Mouse (Mus musculus): ENCODE results near the gene Filip1l. TPM values are rescaled to one million over a fixed set of nuclear protein-coding genes. Genes with fewer than 3 reads are reported as not detected.

Filip1l gene
- polyA plus RNA-seq, 1 experiment from 2014 or later = 6.6 TPM

DNA sequence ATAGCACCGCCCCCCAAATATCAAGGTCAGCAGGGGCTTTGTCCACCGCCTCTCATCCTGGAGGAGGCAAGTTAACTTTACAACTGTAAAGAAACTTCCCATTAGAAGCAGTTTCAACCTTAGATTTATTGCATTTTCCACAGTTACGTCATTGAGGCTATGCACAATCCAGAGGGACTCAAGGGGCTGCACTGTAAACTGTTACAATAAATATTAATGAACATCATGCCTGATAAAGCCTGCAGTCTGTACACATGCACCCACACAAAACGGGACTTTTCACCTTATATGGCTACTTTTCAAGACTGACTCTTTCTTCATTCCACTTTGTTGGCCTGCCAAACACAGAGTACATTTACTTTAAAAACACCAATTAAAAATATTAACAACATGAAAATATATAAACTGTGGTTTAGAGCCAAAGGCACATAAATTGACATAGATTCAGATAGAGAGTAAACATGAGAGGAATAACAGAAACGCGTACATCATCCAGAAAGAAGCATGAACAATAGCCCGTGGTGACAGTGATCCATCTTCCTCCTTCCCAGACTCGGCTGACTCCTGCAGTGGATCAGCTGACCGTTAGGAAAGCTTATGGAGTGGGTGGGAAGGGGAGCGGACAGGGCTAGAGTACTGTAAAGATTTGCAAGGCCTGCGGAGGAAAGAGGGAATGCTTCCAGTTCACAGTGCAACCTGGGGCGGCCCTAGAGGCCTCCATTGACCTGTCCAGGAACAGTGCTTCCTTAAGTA lies 131.3 kb downstream of the Filip1l start:
- Histone ChIP-seq H3K4me3 (replicated peaks) (no peak overlapping the region), H3K27me3 (no peaks in the 10 kb centered on the region), H3K9me3 (no peaks in the 10 kb centered on the region), H3K4me2 (no peak overlapping the region), H3K36me3 (replicated peaks) (no peaks in the 10 kb centered on the region), H3K4me1 (no peaks in the 10 kb centered on the region), H3K9ac (no peak overlapping the region), H3K27ac (no peak overlapping the region)
- WGBS = 87% methylated on average over 12 of the region's 12 CpGs
- no peak for ATAC-seq (ENCODE audit: low FRiP score)

DNA sequence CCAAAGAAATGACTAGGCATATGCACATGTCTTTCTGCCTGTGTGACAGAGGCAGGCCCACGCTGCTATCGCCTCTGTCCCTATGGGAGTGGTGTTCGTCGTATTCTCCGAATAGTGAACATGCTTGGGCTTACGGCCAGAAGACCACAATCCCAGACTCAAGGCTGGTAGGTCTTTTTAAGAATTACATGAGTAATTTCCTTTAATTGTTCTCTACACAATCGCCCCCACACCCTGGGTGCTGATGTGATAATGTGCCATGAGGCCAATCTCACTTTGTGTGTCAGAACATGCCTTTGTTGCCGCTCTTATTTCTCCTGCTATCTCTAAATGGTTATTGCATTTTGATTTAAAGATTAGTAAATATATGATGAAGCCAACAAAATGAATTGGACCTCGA lies 132.4 kb downstream of the Filip1l start:
- Histone ChIP-seq H3K9ac (no peak overlapping the region), H3K4me2 (no peak overlapping the region), H3K4me1 (no peaks in the 10 kb centered on the region), H3K27me3 (no peaks in the 10 kb centered on the region), H3K9me3 (no peaks in the 10 kb centered on the region), H3K27ac (no peak overlapping the region), H3K4me3 (replicated peaks) (no peak overlapping the region), H3K36me3 (replicated peaks) (no peaks in the 10 kb centered on the region)
- no peak for ATAC-seq (ENCODE audit: low FRiP score)
- 90% methylated on average over 9 of the region's 9 CpGs for WGBS

DNA sequence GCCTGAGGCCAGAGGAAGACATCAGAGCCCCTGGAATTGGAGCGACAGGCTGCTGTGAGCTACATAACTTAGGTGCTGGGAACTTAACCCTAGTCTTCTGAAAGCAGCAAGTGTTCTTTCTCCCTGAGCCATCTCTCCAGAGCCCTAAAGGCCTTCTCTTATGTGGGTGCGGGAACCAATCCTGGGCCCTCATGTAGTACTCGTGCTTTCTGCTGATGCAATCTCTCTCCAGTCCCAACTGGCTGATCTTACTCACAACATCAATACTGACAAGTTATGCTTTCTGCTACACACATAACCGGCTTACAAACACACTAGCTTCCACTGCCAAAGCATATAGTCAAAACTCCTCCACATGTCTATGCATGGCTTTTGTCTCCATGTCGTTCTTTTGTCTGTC lies 133.4 kb downstream of the Filip1l start:
- WGBS = 90% methylated on average over 5 of the region's 5 CpGs
- Histone ChIP-seq H3K4me1 (no peaks in the 10 kb centered on the region), H3K36me3 (replicated peaks) (no peaks in the 10 kb centered on the region), H3K9ac (no peak overlapping the region), H3K27me3 (no peaks in the 10 kb centered on the region), H3K4me2 (no peak overlapping the region), H3K4me3 (replicated peaks) (no peak overlapping the region), H3K27ac (no peak overlapping the region), H3K9me3 (no peaks in the 10 kb centered on the region)
- no peak for ATAC-seq (ENCODE audit: low FRiP score)

DNA sequence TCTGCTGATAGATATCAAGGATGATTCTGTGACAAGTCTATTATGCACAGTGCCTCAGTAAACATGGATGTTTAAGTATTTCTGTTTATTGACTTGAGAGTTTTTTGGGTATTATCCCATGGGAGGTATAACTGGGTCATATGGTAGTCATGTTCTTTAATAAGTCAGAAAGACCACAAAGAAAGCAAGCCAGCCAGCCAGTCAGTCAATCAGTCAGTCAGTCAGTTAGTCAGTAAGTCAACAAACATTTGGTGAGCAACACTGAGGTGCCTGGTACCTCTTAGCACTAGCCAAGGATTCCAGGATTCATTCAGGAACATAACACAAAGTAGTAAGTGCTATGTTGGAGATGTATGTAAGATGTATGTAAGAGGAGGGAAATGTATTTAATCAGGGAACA lies 135.8 kb downstream of the Filip1l start:
- Histone ChIP-seq H3K27ac (no peak overlapping the region), H3K4me1 (no peaks in the 10 kb centered on the region), H3K4me3 (replicated peaks) (no peak overlapping the region), H3K9ac (no peak overlapping the region), H3K9me3 (no peaks in the 10 kb centered on the region), H3K36me3 (replicated peaks) (no peaks in the 10 kb centered on the region), H3K27me3 (no peaks in the 10 kb centered on the region), H3K4me2 (no peak overlapping the region)
- no peak for ATAC-seq (ENCODE audit: low FRiP score)

DNA sequence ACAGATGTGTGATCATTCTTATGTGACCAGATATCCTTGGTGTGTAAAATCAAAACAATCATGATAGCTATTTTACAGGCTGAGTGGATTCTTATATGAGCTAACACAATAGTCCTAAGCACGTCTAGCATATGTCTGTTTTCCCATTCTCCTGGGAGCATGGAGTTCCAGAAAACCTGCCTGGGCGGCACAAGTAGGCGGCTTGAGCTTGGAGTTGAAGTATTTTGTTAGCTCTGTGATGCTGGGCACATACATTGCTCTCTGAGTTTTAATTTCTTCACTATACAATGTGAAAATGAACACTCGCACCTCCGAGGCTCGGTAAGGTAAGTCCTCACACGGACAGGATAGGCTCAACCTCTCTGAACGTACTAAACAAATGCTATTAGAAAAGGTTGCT lies 137.8 kb downstream of the Filip1l start:
- Histone ChIP-seq H3K4me1 (no peaks in the 10 kb centered on the region), H3K4me3 (replicated peaks) (no peak overlapping the region), H3K27me3 (no peaks in the 10 kb centered on the region), H3K4me2 (no peak overlapping the region), H3K27ac (no peak overlapping the region), H3K9ac (no peak overlapping the region), H3K36me3 (replicated peaks) (no peaks in the 10 kb centered on the region), H3K9me3 (no peaks in the 10 kb centered on the region)
- no peak for ATAC-seq (ENCODE audit: low FRiP score)
- 87% methylated on average over 8 of the region's 8 CpGs for WGBS

DNA sequence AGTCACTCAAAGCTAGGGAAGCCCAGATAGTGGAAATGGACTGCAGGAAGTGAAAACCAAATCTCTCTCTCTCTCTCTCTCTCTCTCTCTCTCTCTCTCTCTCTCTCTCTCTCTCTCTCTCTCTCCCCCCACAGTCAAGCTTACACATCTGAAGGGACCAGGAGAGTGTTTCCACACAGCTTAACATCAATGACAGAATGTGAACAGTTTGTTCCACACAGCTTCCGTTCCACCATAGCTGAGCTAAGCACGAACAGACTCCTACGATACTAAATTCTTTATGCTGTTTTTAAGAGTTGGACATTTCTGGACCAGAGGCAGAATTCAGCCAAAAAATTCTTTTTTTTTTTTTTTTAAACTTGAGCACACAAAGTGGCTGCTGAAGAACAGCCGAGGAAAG lies 139.0 kb downstream of the Filip1l start:
- Histone ChIP-seq H3K4me1 (peaks cover 7% of the 10 kb centered on the region), H3K36me3 (replicated peaks) (no peaks in the 10 kb centered on the region), H3K27me3 (no peaks in the 10 kb centered on the region), H3K27ac (no peak overlapping the region), H3K9ac (no peak overlapping the region), H3K4me2 (no peak overlapping the region), H3K9me3 (no peaks in the 10 kb centered on the region), H3K4me3 (replicated peaks) (no peak overlapping the region)
- no peak for ATAC-seq (ENCODE audit: low FRiP score)
- WGBS = 95% methylated on average over 4 of the region's 4 CpGs

DNA sequence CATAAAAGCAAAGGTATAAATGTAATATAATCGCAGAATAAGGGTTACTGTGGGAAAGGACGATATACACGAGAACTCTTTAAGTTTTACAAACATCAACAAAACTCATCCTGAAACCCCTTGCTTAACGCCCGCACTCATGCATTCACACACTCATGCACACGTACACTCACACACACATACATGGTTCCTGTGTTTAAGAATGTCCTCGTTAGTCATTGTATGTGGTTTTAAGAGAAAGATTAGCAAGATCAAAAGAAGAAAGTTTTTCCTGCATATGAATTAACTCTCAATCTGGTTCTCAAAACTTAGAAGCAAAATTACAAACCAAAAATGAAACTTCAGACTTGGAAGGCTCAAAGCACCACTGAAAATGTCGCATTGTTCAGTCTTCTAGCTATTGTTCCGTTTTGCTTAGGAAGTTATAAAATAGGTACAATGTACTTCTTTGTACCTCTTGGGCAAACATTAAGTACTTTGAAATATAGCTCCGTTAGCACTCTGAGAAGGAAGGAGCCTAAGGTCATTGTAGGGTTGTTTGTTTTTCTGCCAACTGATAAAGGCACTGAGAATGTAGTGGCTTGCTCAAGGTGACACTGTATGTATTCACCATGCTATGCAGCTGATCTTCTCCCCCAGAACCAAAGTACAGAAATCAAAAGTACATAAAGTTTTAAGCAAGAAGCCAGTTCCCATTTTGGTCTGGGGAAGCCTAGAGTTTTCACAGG lies 142.7 kb downstream of the Filip1l start:
- Histone ChIP-seq H3K9me3 (no peaks in the 10 kb centered on the region), H3K36me3 (replicated peaks) (no peaks in the 10 kb centered on the region), H3K4me1 (peaks cover 11% of the 10 kb centered on the region), H3K27me3 (no peaks in the 10 kb centered on the region), H3K4me2 (no peak overlapping the region), H3K9ac (no peak overlapping the region), H3K27ac (no peak overlapping the region), H3K4me3 (replicated peaks) (no peak overlapping the region)
- no peak for ATAC-seq (ENCODE audit: low FRiP score)
- 76% methylated on average over 10 of the region's 10 CpGs for WGBS

DNA sequence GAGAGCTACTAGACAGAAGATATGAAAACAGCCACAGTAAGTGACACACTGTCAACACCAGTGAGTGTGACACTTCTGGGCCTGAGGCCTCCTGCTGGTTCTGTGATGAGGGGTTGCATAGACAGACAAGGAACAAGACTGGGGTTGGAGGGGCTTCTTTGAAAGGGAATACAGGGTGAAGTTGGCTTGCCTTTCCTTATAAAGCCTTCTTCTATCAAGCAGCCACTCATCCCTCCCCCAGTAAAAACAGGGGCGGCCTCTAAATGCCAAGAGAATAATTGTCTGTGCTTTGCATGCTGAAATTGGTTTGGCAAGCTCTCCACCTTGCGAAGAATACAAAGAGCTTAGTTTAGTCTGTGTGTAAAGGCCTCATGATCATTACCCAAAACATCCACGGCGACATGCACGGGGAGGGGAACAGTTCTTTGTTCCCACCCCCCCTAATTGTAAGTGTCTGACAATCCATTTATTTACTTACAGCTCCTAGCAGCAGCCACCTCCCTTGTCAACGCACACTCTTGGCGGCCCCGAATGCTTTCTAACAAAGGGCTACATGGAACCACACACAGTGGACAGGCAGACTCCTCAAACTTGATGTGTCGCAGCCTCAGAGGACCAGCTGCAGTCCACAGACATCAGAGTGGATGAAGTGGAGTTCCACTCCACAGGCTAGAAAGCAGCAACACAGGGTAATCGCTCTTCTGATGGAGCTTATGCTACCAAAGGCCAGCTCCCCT lies 143.7 kb downstream of the Filip1l start:
- no peak overlapping the region for H3K4me3 ChIP-seq (replicated peaks)
- peaks cover 11% of the 10 kb centered on the region for H3K4me1 ChIP-seq
- H3K4me2 ChIP-seq = no peak overlapping the region
- H3K9ac ChIP-seq = no peak overlapping the region
- no peaks in the 10 kb centered on the region for H3K36me3 ChIP-seq (replicated peaks)
- 22% methylated on average over 10 of the region's 10 CpGs for WGBS
- peak overlapping the region; percentile 25; the same call in 1 of the 2 replicates for H3K27ac ChIP-seq
- no peaks in the 10 kb centered on the region for H3K9me3 ChIP-seq
- no peaks in the 10 kb centered on the region for H3K27me3 ChIP-seq
- ATAC-seq (ENCODE audit: low FRiP score) = peak; percentile 86

DNA sequence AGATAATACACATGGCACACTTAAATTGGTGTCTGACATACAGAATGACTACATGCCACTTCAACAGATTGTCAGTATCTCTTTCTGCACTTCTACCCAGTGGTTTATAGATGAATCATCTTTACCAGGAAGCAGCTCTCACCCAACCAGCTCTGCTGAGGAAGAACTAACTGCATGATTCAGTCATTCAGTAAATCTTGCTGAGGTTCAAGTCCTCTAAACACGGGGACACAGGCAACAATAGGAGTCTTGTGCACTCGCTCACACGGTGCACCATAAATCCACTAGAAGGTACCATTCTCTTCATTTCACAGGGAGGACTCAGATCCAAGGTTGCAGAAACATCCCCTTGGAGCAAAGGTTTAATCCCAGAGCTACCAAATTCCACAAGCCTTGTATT lies 148.0 kb downstream of the Filip1l start:
- H3K9ac ChIP-seq = no peak overlapping the region
- ATAC-seq (ENCODE audit: low FRiP score) = no peak
- WGBS = 65% methylated on average over 3 of the region's 3 CpGs

DNA sequence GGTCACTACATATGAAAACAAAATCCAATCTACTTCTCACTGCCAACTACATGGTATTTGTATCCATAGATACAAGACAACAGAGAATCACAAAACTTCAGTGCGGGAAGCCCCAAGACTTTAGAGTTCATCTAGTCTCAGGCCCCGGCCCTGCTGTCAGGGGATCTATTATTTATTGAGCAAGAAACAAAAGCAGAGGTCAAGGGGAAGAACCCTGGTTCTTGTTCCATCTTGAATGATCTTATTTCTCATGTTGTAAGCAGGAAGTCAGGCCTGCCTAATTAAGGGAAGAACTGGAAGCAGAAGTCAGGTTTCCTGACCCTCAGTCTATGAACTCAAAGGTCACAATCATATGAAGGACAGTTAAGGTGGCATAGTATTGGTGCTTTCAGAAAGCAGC lies 149.3 kb downstream of the Filip1l start:
- H3K36me3 ChIP-seq (replicated peaks) = no peaks in the 10 kb centered on the region
- no peak overlapping the region for H3K27ac ChIP-seq
- ATAC-seq (ENCODE audit: low FRiP score) = no peak
- H3K4me3 ChIP-seq (replicated peaks) = no peak overlapping the region
- H3K9me3 ChIP-seq = no peaks in the 10 kb centered on the region
- H3K9ac ChIP-seq = no peak overlapping the region
- H3K4me2 ChIP-seq = no peak overlapping the region
- no peaks in the 10 kb centered on the region for H3K27me3 ChIP-seq
- peaks cover under 1% of the 10 kb centered on the region; the same call in 1 of the 2 replicates for H3K4me1 ChIP-seq
- WGBS = 39% methylated on average over 2 of the region's 2 CpGs

More for the DNA sequence above, 148.0 kb downstream of the Filip1l start:
- H3K36me3 ChIP-seq (replicated peaks) = no peaks in the 10 kb centered on the region
- H3K4me2 ChIP-seq = no peak overlapping the region
- peaks cover 11% of the 10 kb centered on the region for H3K4me1 ChIP-seq
- H3K27ac ChIP-seq = no peak overlapping the region
- no peak overlapping the region for H3K4me3 ChIP-seq (replicated peaks)
- H3K27me3 ChIP-seq = no peaks in the 10 kb centered on the region
- H3K9me3 ChIP-seq = no peaks in the 10 kb centered on the region

DNA sequence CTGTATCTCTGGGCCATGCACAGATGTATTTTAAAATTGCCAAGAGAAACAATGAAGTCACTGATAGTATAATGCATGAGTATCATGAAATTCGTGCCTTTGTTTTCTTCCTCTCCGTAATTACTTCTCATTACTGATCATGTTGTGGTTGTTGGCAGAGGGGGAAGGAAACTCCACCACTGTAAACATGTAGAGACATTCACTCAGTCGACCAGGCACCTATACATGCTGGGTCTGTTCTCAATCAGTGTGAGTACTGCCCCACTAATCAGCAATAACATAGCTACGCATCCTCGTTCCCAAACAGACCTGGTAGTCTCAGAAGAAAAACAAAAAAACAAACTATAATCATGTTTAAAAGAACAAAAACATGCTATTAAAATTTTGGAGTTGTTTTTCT lies 149.9 kb downstream of the Filip1l start:
- no peak for ATAC-seq (ENCODE audit: low FRiP score)
- 73% methylated on average over 5 of the region's 5 CpGs for WGBS
- Histone ChIP-seq H3K4me3 (replicated peaks) (no peak overlapping the region), H3K9ac (no peak overlapping the region), H3K27me3 (no peaks in the 10 kb centered on the region), H3K27ac (no peak overlapping the region), H3K4me1 (no peaks in the 10 kb centered on the region), H3K4me2 (no peak overlapping the region), H3K9me3 (no peaks in the 10 kb centered on the region), H3K36me3 (replicated peaks) (no peaks in the 10 kb centered on the region)

DNA sequence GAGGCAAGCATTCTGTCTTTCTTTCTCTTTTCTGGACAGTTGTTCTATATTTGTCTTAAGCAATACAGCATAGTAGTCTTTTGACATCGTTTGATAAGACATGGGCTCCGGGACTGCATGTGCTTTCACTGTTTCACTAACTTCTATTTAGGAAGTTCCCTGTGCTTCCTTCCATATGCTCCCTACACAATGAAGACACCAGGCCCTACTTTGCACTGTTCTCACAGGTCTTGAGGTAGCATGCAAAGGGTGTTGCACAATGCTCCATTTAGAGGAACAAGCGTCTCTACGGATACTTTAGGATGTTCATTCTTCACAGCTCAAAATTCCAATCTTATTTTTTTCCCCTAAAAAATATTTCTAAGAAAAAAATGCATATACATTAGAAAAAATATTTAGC lies 151.8 kb downstream of the Filip1l start:
- no peak for ATAC-seq (ENCODE audit: low FRiP score)
- Histone ChIP-seq H3K4me1 (no peaks in the 10 kb centered on the region), H3K9me3 (no peaks in the 10 kb centered on the region), H3K36me3 (replicated peaks) (no peaks in the 10 kb centered on the region), H3K4me2 (no peak overlapping the region), H3K4me3 (replicated peaks) (no peak overlapping the region), H3K27ac (no peak overlapping the region), H3K9ac (no peak overlapping the region), H3K27me3 (no peaks in the 10 kb centered on the region)
- WGBS = 93% methylated on average over 4 of the region's 4 CpGs
